Mouse (Mus musculus): ENCODE results near the gene Polk.
A peak's percentile ranks its signal among the peaks of the same experiment; 100 is the strongest.

Polk gene

GRCm38 (mm10) chr13:96541381-96541780 is 998 bp downstream of the Polk start:
- TF ChIP-seq GATA4 (IDR thresholded peaks at IDR 0.05; ENCODE audit: insufficient replicate concordance, low read length) = no peak

GRCm38 (mm10) chr13:96538103-96538502 is 4.3 kb downstream of the Polk start:
- no peak for TF ChIP-seq GATA4 (IDR thresholded peaks at IDR 0.05; ENCODE audit: insufficient replicate concordance, low read length)

GRCm38 (mm10) chr13:96536821-96537572 is 5.4 kb downstream of the Polk start:
- no peak for TF ChIP-seq GATA4 (IDR thresholded peaks at IDR 0.05; ENCODE audit: insufficient replicate concordance, low read length)

- TF ChIP-seq GATA4 (IDR thresholded peaks at IDR 0.05; ENCODE audit: insufficient replicate concordance, low read length) = no peak
Measured at GRCm38 (mm10) chr13:96533742-96534141, 8.6 kb downstream of the Polk start.

GRCm38 (mm10) chr13:96532176-96532575 is 10.2 kb downstream of the Polk start:
- no peak for TF ChIP-seq GATA4 (IDR thresholded peaks at IDR 0.05; ENCODE audit: insufficient replicate concordance, low read length)

GRCm38 (mm10) chr13:96530064-96530463 is 12.3 kb downstream of the Polk start:
- TF ChIP-seq GATA4 (IDR thresholded peaks at IDR 0.05; ENCODE audit: insufficient replicate concordance, low read length) = no peak

GRCm38 (mm10) chr13:96529542-96529941 is 12.8 kb downstream of the Polk start:
- no peak for TF ChIP-seq GATA4 (IDR thresholded peaks at IDR 0.05; ENCODE audit: insufficient replicate concordance, low read length)

GRCm38 (mm10) chr13:96528776-96529175 is 13.6 kb downstream of the Polk start:
- TF ChIP-seq GATA4 (IDR thresholded peaks at IDR 0.05; ENCODE audit: insufficient replicate concordance, low read length) = no peak

GRCm38 (mm10) chr13:96527856-96528255 is 14.5 kb downstream of the Polk start:
- peak; percentile 6; the same call in 1 of the 2 replicates for TF ChIP-seq GATA4 (IDR thresholded peaks at IDR 0.05; ENCODE audit: insufficient replicate concordance, low read length)

GRCm38 (mm10) chr13:96527022-96527421 is 15.4 kb downstream of the Polk start:
- TF ChIP-seq GATA4 (IDR thresholded peaks at IDR 0.05; ENCODE audit: insufficient replicate concordance, low read length) = no peak

- TF ChIP-seq GATA4 (IDR thresholded peaks at IDR 0.05; ENCODE audit: insufficient replicate concordance, low read length) = no peak
Measured at GRCm38 (mm10) chr13:96521294-96521693, 21.1 kb downstream of the Polk start.

- TF ChIP-seq GATA4 (IDR thresholded peaks at IDR 0.05; ENCODE audit: insufficient replicate concordance, low read length) = no peak
Measured at GRCm38 (mm10) chr13:96517335-96517734, 25.0 kb downstream of the Polk start.

- TF ChIP-seq GATA4 (IDR thresholded peaks at IDR 0.05; ENCODE audit: insufficient replicate concordance, low read length) = no peak
Measured at GRCm38 (mm10) chr13:96516249-96516648, 26.1 kb downstream of the Polk start.

GRCm38 (mm10) chr13:96514154-96514942 is 28.0 kb downstream of the Polk start:
- TF ChIP-seq GATA4 (IDR thresholded peaks at IDR 0.05; ENCODE audit: insufficient replicate concordance, low read length) = no peak

- TF ChIP-seq GATA4 (IDR thresholded peaks at IDR 0.05; ENCODE audit: insufficient replicate concordance, low read length) = no peak
Measured at GRCm38 (mm10) chr13:96511893-96512292, 30.5 kb downstream of the Polk start.

GRCm38 (mm10) chr13:96511262-96511661 is 31.1 kb downstream of the Polk start:
- no peak for TF ChIP-seq GATA4 (IDR thresholded peaks at IDR 0.05; ENCODE audit: insufficient replicate concordance, low read length)
